Mouse (Mus musculus) spleen, adult 2 months (tissue): Measurements from ENCODE around the gene Rassf7.

ENCODE experiments used
- CTCF ChIP-seq: fragments of 200-500 bp; IDR thresholded peaks from 2 replicates; pipeline ENCODE4 v1.5.1; 2011; ENCODE audit warnings: mild to moderate bottlenecking, inconsistent platforms; ENCODE audit not compliant: insufficient read depth, insufficient read length, insufficient replicate concordance; ENCODE audit errors: extremely low read depth
- POLR2A ChIP-seq: fragments of 200-500 bp; IDR thresholded peaks from 2 replicates; pipeline ENCODE4 v1.6.1; 2011; ENCODE audit warnings: low read depth, low read length, inconsistent platforms

DNA sequence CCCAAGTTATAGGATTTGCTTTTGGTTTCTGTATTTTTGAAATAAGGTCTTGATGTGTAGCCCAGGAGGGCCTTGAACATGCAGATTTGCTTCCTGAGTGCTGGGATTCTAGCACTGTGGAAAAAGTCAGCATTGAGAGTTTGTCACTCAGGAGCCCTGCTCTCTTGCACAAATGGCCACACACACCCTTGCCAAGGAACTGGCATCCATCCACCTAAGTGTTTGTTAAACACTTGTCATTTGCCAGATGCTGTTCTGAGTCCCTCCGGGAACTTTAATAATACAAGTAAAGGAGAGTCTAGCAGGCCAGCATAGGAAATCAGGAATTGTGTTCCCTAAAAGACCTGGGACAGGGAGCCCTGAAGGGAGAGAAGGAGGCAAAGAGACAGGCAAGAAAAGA is 46.4 kb upstream of the Rassf7 start:
- no peak for TF ChIP-seq CTCF
- TF ChIP-seq POLR2A, result no peak
